17 mouse cellular contexts compared by ENCODE assay signal in genomic region chr12:16382417-16382988, GRCm38 (mm10).
DNase-seq lines count a peak whose midpoint lies in the region; ATAC-seq lines count a peak whose summit lies in the region.
"Had no signal": no experiment of that assay in that cellular context is flagged by ENCODE, and none has a peak within 500 bp of the region (broad histone marks: within the 10 kb centered on the region; RNA-seq: fewer than 3 reads in every experiment).

No protein-coding gene starts in this region.

- no peak overlapping the region for H3K9ac ChIP-seq in embryonic facial prominence, embryonic 13.5 days
- H3K9ac ChIP-seq in heart, embryonic 11.5 days (ENCODE audit: low read depth, low read length) = no peak overlapping the region
- H3K9ac ChIP-seq: forebrain, embryonic 15.5 days; kidney, embryonic 15.5 days had no signal

- DNase-seq in left cerebral cortex, postnatal 4 days = peak; percentile 29
- no peak for DNase-seq in left cerebral cortex, adult 9 months (ENCODE audit: low spot score in 2 of 2)
- DNase-seq in B cell, adult 2 months = peak; percentile 21 to 24
- peak; percentile 41 for DNase-seq in splenic B cell, adult 2 months (ENCODE audit: low read depth, low spot score)
- no peak for DNase-seq in hindbrain, embryonic 10.5 days (ENCODE audit: low spot score)
- DNase-seq: adrenal gland, postnatal 25 days; cerebellum, adult 8-10 months; kidney, postnatal 36 days; lung, adult 18-20 months; lung, postnatal 10 days had no signal

- ATAC-seq in embryonic facial prominence, embryonic 13.5 days (ENCODE audit: insufficient number of reproducible peaks, insufficient read depth, low FRiP score, low TSS enrichment, low read depth) = 0 out of 2 replicates have a peak, but pooled peaks have one; percentile 75
- ATAC-seq in heart, embryonic 11.5 days (replicated peaks; ENCODE audit: insufficient number of reproducible peaks, low FRiP score, low TSS enrichment) = no peak
- ATAC-seq: forebrain, embryonic 15.5 days; hindbrain, postnatal 0 days; intestine, embryonic 16.5 days had no signal

- WGBS in embryonic facial prominence, embryonic 13.5 days = 28% methylated on average over 11 of the region's 11 CpGs
- 86% methylated on average over 11 of the region's 11 CpGs for WGBS in hindbrain, embryonic 10.5 days
- 85% methylated on average over 11 of the region's 11 CpGs for WGBS in heart, embryonic 11.5 days (ENCODE audit: insufficient replicate concordance)

- H3K9me3 ChIP-seq in embryonic facial prominence, embryonic 13.5 days = no peaks in the 10 kb centered on the region
- no peaks in the 10 kb centered on the region; the same call in 1 of the 2 replicates for H3K9me3 ChIP-seq in hindbrain, embryonic 10.5 days
- no peaks in the 10 kb centered on the region for H3K9me3 ChIP-seq in heart, embryonic 11.5 days (replicated peaks; ENCODE audit: control insufficient read depth, low read length)
- H3K9me3 ChIP-seq: forebrain, embryonic 15.5 days; kidney, embryonic 15.5 days; midbrain, embryonic 10.5 days had no signal

- no peak overlapping the region for H3K4me3 ChIP-seq in embryonic facial prominence, embryonic 13.5 days
- H3K4me3 ChIP-seq in hindbrain, embryonic 10.5 days = no peak overlapping the region
- no peak overlapping the region for H3K4me3 ChIP-seq in heart, embryonic 11.5 days (ENCODE audit: low read depth, low read length)
- H3K4me3 ChIP-seq: forebrain, embryonic 15.5 days; kidney, embryonic 15.5 days; midbrain, embryonic 10.5 days had no signal

- H3K4me1 ChIP-seq in embryonic facial prominence, embryonic 13.5 days = peaks cover 27% of the 10 kb centered on the region
- H3K4me1 ChIP-seq in hindbrain, embryonic 10.5 days (replicated peaks) = no peaks in the 10 kb centered on the region
- H3K4me1 ChIP-seq in heart, embryonic 11.5 days (ENCODE audit: control insufficient read depth, insufficient read depth, low read length) = no peaks in the 10 kb centered on the region
- H3K4me1 ChIP-seq: forebrain, embryonic 15.5 days; midbrain, embryonic 10.5 days had no signal

- intact Hi-C loops in left cerebral cortex, postnatal 4 days (cut with DNase I) = loop anchor here (10.0 kb wide), 1 partner anchor 568 kb away; the partner anchor contains the start of gene Trib2

- H3K4me2 ChIP-seq in embryonic facial prominence, embryonic 13.5 days = peak overlapping the region; percentile 27; the same call in 1 of the 2 replicates
- H3K4me2 ChIP-seq in heart, embryonic 11.5 days = no peak overlapping the region
- H3K4me2 ChIP-seq: forebrain, embryonic 15.5 days; kidney, embryonic 15.5 days had no signal

- no peaks in the 10 kb centered on the region for H3K27me3 ChIP-seq in embryonic facial prominence, embryonic 13.5 days
- no peaks in the 10 kb centered on the region for H3K27me3 ChIP-seq in splenic B cell, adult 2 months (ENCODE audit: control insufficient read depth, insufficient read depth, low read length, poor library complexity, severe bottlenecking)
- no peaks in the 10 kb centered on the region for H3K27me3 ChIP-seq in hindbrain, embryonic 10.5 days (ENCODE audit: insufficient read depth, poor library complexity, severe bottlenecking)
- H3K27me3 ChIP-seq in heart, embryonic 11.5 days (ENCODE audit: control insufficient read depth, insufficient read depth, low read length) = no peaks in the 10 kb centered on the region
- H3K27me3 ChIP-seq: forebrain, embryonic 15.5 days; kidney, embryonic 15.5 days had no signal

- peak overlapping the region; percentile 83 for H3K27ac ChIP-seq in embryonic facial prominence, embryonic 13.5 days
- no peak overlapping the region for H3K27ac ChIP-seq in hindbrain, embryonic 10.5 days
- H3K27ac ChIP-seq in heart, embryonic 11.5 days (ENCODE audit: low read depth, low read length) = no peak overlapping the region
- H3K27ac ChIP-seq: forebrain, embryonic 15.5 days; hindbrain, postnatal 0 days; kidney, embryonic 15.5 days; midbrain, embryonic 10.5 days had no signal

- no peaks in the 10 kb centered on the region for H3K36me3 ChIP-seq in embryonic facial prominence, embryonic 13.5 days
- H3K36me3 ChIP-seq in splenic B cell, adult 2 months (ENCODE audit: control insufficient read depth, insufficient read depth, low read length, poor library complexity, severe bottlenecking) = no peaks in the 10 kb centered on the region
- H3K36me3 ChIP-seq in hindbrain, embryonic 10.5 days = no peaks in the 10 kb centered on the region
- H3K36me3 ChIP-seq in heart, embryonic 11.5 days (ENCODE audit: control insufficient read depth, insufficient read depth, low read length) = no peaks in the 10 kb centered on the region
- H3K36me3 ChIP-seq: forebrain, embryonic 15.5 days; kidney, embryonic 15.5 days; midbrain, embryonic 10.5 days had no signal

Comparison
In these comparisons a context has a peak if more than half of its experiments do, and no peak if none do; other contexts are left out.
1. DNase-seq: peak in left cerebral cortex, postnatal 4 days (single experiment), B cell, adult 2 months (2 of 2) and splenic B cell, adult 2 months (single experiment); none in left cerebral cortex, adult 9 months (0 of 2) and hindbrain, embryonic 10.5 days (single experiment).